Mouse (Mus musculus) small intestine, adult 2 months (tissue): ENCODE data around the gene Cd70. TPM values are rescaled to one million over a fixed set of nuclear protein-coding genes. Genes with fewer than 3 reads are reported as not detected.
"Not testable (repeated sequence)": the region's sequence is repeated elsewhere in the genome, so short reads cannot be mapped to it uniquely, and the experiment has no call there.

ENCODE experiments used
- H3K27ac ChIP-seq: fragments of 200-500 bp; 2 replicates; pipeline ENCODE4 v1.5.1; 2012; ENCODE audit warnings: low read depth, low read length, control low read depth, inconsistent platforms; ENCODE audit not compliant: insufficient read depth
- H3K27me3 ChIP-seq: fragments of 200-500 bp; 2 replicates; pipeline ENCODE4 v1.6.1; 2012; ENCODE audit warnings: mild to moderate bottlenecking, moderate library complexity, low read length, inconsistent platforms; ENCODE audit not compliant: control insufficient read depth, insufficient read depth
- H3K36me3 ChIP-seq: fragments of 200-500 bp; 2 replicates; pipeline ENCODE4 v1.6.1; 2012; ENCODE audit warnings: mild to moderate bottlenecking, low read length, control low read depth, inconsistent platforms; ENCODE audit not compliant: control insufficient read depth, insufficient read depth
- H3K4me1 ChIP-seq: fragments of 200-500 bp; 2 replicates; pipeline ENCODE4 v1.6.1; 2012; ENCODE audit warnings: low read length, inconsistent platforms, mixed read lengths; ENCODE audit not compliant: control insufficient read depth, insufficient read depth, insufficient read length
- H3K4me3 ChIP-seq: fragments of 200-500 bp; 2 replicates; pipeline ENCODE4 v1.5.1; 2012; ENCODE audit warnings: low read depth, mild to moderate bottlenecking, control low read depth, inconsistent platforms, low read length, moderate library complexity
- CTCF ChIP-seq: fragments of 200-500 bp; IDR thresholded peaks from 2 replicates; pipeline ENCODE4 v1.5.1; 2012; ENCODE audit warnings: low read depth, mild to moderate bottlenecking, control low read depth, inconsistent platforms, low read length, moderate library complexity, mixed read lengths; ENCODE audit not compliant: insufficient replicate concordance, insufficient read length; ENCODE audit errors: extremely low read depth
- POLR2A ChIP-seq: fragments of 200-500 bp; IDR thresholded peaks from 2 replicates; pipeline ENCODE4 v1.6.1; 2012; ENCODE audit warnings: low read depth, mild to moderate bottlenecking, control low read depth, inconsistent platforms, low read length, moderate library complexity
- WGBS: fragments of 180-500 bp; shearing (Covaris S2); methylation state at CpG from one replicate; pipeline ENCODE4 v1.1.7; 2018; 5-methylcytosine and 5-hydroxymethylcytosine counted together
- polyA plus RNA-seq: library from polyadenylated mRNA; depleted of rRNA; stranded (reverse); fragments of >200 nt; gene quantifications from 2 replicates; pipeline ENCODE4 v1.2.3, GENCODE M21; 2012

Gene Cd70
- polyA plus RNA-seq, 1 experiment: not detected

- peaks cover 13% of the 10 kb centered on the region for H3K27me3 ChIP-seq
- H3K4me3 ChIP-seq: no peak overlapping the region
- H3K27ac ChIP-seq: no peak overlapping the region
- TF ChIP-seq POLR2A (no peak), CTCF (no peak)
- 79% methylated on average over 4 of the region's 4 CpGs for WGBS
- no peaks in the 10 kb centered on the region for H3K36me3 ChIP-seq
- H3K4me1 ChIP-seq: no peaks in the 10 kb centered on the region
Observed at GRCm38 (mm10) chr17:57153787-57154186, 4.2 kb upstream of the Cd70 start.

- WGBS: 90% methylated on average over 6 of the region's 6 CpGs
- TF ChIP-seq CTCF (no peak), POLR2A (no peak)
- H3K4me3 ChIP-seq: no peak overlapping the region
- no peaks in the 10 kb centered on the region for H3K4me1 ChIP-seq
- peaks cover 19% of the 10 kb centered on the region for H3K27me3 ChIP-seq
- H3K36me3 ChIP-seq: no peaks in the 10 kb centered on the region
- H3K27ac ChIP-seq: no peak overlapping the region
Observed at GRCm38 (mm10) chr17:57153006-57153405, 3.4 kb upstream of the Cd70 start.

- no peak overlapping the region for H3K27ac ChIP-seq
- H3K36me3 ChIP-seq: no peaks in the 10 kb centered on the region
- H3K27me3 ChIP-seq: peaks cover 19% of the 10 kb centered on the region
- 78% methylated on average over 4 of the region's 4 CpGs for WGBS
- no peaks in the 10 kb centered on the region for H3K4me1 ChIP-seq
- no peak for TF ChIP-seq CTCF
- TF ChIP-seq POLR2A: no peak
- no peak overlapping the region for H3K4me3 ChIP-seq
Observed at GRCm38 (mm10) chr17:57148343-57148742, 1.2 kb downstream of the Cd70 start.

GRCm38 (mm10) chr17:57145115-57145514, 4.5 kb downstream of the Cd70 start:
- Histone ChIP-seq H3K4me3 (no peak overlapping the region), H3K36me3 (no peaks in the 10 kb centered on the region)

GRCm38 (mm10) chr17:57143704-57144103, 5.9 kb downstream of the Cd70 start:
- H3K4me3 ChIP-seq: no peak overlapping the region
- TF ChIP-seq CTCF: no peak
- no peak for TF ChIP-seq POLR2A
- 57% methylated on average over 3 of the region's 3 CpGs for WGBS
- H3K27ac ChIP-seq: no peak overlapping the region
- H3K4me1 ChIP-seq: no peaks in the 10 kb centered on the region
- peaks cover 4% of the 10 kb centered on the region for H3K27me3 ChIP-seq
- no peaks in the 10 kb centered on the region for H3K36me3 ChIP-seq

More at GRCm38 (mm10) chr17:57145115-57145514, 4.5 kb downstream of the Cd70 start:
- 82% methylated on average over 1 of the region's 1 CpGs for WGBS
- Histone ChIP-seq H3K4me1 (no peaks in the 10 kb centered on the region), H3K27me3 (peaks cover 19% of the 10 kb centered on the region), H3K27ac (no peak overlapping the region)
- TF ChIP-seq POLR2A (no peak), CTCF (no peak)

- Histone ChIP-seq H3K4me3 (no peak overlapping the region), H3K36me3 (no peaks in the 10 kb centered on the region), H3K27me3 (no peaks in the 10 kb centered on the region), H3K4me1 (no peaks in the 10 kb centered on the region), H3K27ac (no peak overlapping the region)
- no peak for TF ChIP-seq CTCF
- TF ChIP-seq POLR2A: no peak
- WGBS: 65% methylated on average over 3 of the region's 3 CpGs
Observed at GRCm38 (mm10) chr17:57139708-57140107, 9.9 kb downstream of the Cd70 start.

GRCm38 (mm10) chr17:57138676-57139075, 10.9 kb downstream of the Cd70 start:
- Histone ChIP-seq H3K27me3 (no peaks in the 10 kb centered on the region), H3K4me1 (no peaks in the 10 kb centered on the region), H3K27ac (no peak overlapping the region), H3K4me3 (no peak overlapping the region), H3K36me3 (no peaks in the 10 kb centered on the region)
- 87% methylated on average over 4 of the region's 4 CpGs for WGBS
- TF ChIP-seq CTCF: no peak
- no peak for TF ChIP-seq POLR2A

GRCm38 (mm10) chr17:57135635-57136034, 13.9 kb downstream of the Cd70 start:
- Histone ChIP-seq H3K4me1 (no peaks in the 10 kb centered on the region), H3K27me3 (no peaks in the 10 kb centered on the region), H3K36me3 (no peaks in the 10 kb centered on the region), H3K27ac (no peak overlapping the region), H3K4me3 (no peak overlapping the region)
- TF ChIP-seq POLR2A (no peak), CTCF (no peak)
- 84% methylated on average over 3 of the region's 3 CpGs for WGBS

GRCm38 (mm10) chr17:57134693-57135092, 14.9 kb downstream of the Cd70 start:
- 76% methylated on average over 2 of the region's 2 CpGs for WGBS
- no peak for TF ChIP-seq POLR2A
- TF ChIP-seq CTCF: no peak
- H3K27me3 ChIP-seq: no peaks in the 10 kb centered on the region
- no peak overlapping the region for H3K27ac ChIP-seq
- no peak overlapping the region for H3K4me3 ChIP-seq
- no peaks in the 10 kb centered on the region for H3K36me3 ChIP-seq
- no peaks in the 10 kb centered on the region for H3K4me1 ChIP-seq

- 12% methylated on average over 3 of the region's 3 CpGs for WGBS
Observed at GRCm38 (mm10) chr17:57134021-57134420, 15.6 kb downstream of the Cd70 start.

More at GRCm38 (mm10) chr17:57134021-57134420, 15.6 kb downstream of the Cd70 start:
- H3K4me3 ChIP-seq, H3K4me1 ChIP-seq, H3K27ac ChIP-seq, H3K27me3 ChIP-seq, H3K36me3 ChIP-seq: not testable (repeated sequence)
